In the genomic region with DNA sequence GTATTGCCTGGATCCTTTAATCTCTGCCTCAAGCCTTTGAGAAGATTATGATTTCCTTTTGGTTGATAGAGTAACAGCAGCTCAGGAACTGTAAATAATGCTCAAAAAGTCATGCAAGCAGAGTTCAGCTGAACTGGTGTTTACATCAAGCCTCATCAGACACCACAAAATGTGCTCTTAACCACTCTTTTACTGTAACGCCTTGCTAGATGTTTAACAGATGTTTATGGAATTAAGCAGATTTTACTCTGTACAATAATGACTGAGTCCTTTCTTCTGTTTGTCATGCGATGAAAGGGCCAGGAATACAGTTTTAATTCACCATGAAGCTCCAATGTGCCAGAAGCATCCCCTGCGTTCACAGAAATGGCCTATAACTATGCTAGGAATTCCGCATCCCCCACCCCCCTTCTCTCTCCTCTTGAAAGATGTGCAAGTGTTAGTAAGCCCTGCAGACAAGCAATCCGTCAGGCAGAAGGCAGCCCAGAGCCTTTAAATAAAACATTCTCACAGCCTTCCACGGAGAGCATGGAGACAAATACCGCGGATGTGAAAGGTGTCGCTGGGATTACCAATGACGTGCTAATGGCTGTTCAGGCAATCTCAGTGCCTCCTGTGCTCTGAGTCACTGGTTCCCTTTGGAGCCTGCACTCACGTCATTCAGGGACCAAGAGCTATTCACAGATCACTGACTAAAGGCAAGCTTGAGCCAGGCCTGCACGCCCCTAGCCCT, we compare ENCODE assay signal across 8 mouse cellular contexts.
DNase-seq lines count a peak whose midpoint lies in the region; ATAC-seq and TF ChIP-seq lines count a peak whose summit lies in the region.

No protein-coding gene starts in this region.

- no peaks in the 10 kb centered on the region for H3K9me3 ChIP-seq in liver, postnatal 0 days (ENCODE audit: low read length)
- H3K9me3 ChIP-seq in embryonic facial prominence, embryonic 12.5 days: no peaks in the 10 kb centered on the region
- no peaks in the 10 kb centered on the region for H3K9me3 ChIP-seq in hindbrain, embryonic 10.5 days

- H3K9ac ChIP-seq in liver, postnatal 0 days (replicated peaks): no peak overlapping the region
- no peak overlapping the region for H3K9ac ChIP-seq in embryonic facial prominence, embryonic 12.5 days

- no peak overlapping the region for H3ac ChIP-seq in myocyte (ENCODE audit: control insufficient read depth, insufficient read length)

- H3K4me1 ChIP-seq in liver, postnatal 0 days (ENCODE audit: insufficient read depth): no peaks in the 10 kb centered on the region
- H3K4me1 ChIP-seq in embryonic facial prominence, embryonic 12.5 days: peaks cover 14% of the 10 kb centered on the region
- peaks cover 33% of the 10 kb centered on the region for H3K4me1 ChIP-seq in hindbrain, embryonic 10.5 days (replicated peaks)

- H3K79me2 ChIP-seq in myocyte (ENCODE audit: control insufficient read depth, insufficient read depth): no peaks in the 10 kb centered on the region

- H3K27me3 ChIP-seq in liver, postnatal 0 days (ENCODE audit: insufficient read depth, low read length): no peaks in the 10 kb centered on the region
- H3K27me3 ChIP-seq in embryonic facial prominence, embryonic 12.5 days: no peaks in the 10 kb centered on the region
- no peaks in the 10 kb centered on the region for H3K27me3 ChIP-seq in hindbrain, embryonic 10.5 days (ENCODE audit: insufficient read depth, poor library complexity, severe bottlenecking)
- H3K27me3 ChIP-seq in myocyte (ENCODE audit: control insufficient read depth, insufficient read depth, insufficient read length): no peaks in the 10 kb centered on the region

- no peak for TF ChIP-seq EP300 in liver, postnatal 0 days (IDR thresholded peaks at IDR 0.05; ENCODE audit: low read depth)

- no peaks in the 10 kb centered on the region for H3K36me3 ChIP-seq in liver, postnatal 0 days (replicated peaks; ENCODE audit: insufficient read depth, low read length)
- no peaks in the 10 kb centered on the region for H3K36me3 ChIP-seq in embryonic facial prominence, embryonic 12.5 days
- no peaks in the 10 kb centered on the region for H3K36me3 ChIP-seq in hindbrain, embryonic 10.5 days
- no peaks in the 10 kb centered on the region for H3K36me3 ChIP-seq in myocyte (ENCODE audit: control insufficient read depth, insufficient read depth)

- no peak overlapping the region for H3K4me2 ChIP-seq in liver, postnatal 0 days (ENCODE audit: low read depth, low read length)
- H3K4me2 ChIP-seq in embryonic facial prominence, embryonic 12.5 days (replicated peaks): peak overlapping the region; percentile 32
- peak overlapping the region; percentile 28 for H3K4me2 ChIP-seq in myocyte (ENCODE audit: low read depth)

- DNase-seq in liver: peak; percentile 3
- no peak for DNase-seq in liver, postnatal 0 days
- DNase-seq in hindbrain, embryonic 10.5 days (ENCODE audit: low spot score): peak; percentile 73
- DNase-seq in urinary bladder, postnatal 25 days (ENCODE audit: low spot score): no peak
- no peak for DNase-seq in urinary bladder, postnatal 14 days (ENCODE audit: low spot score)
- no peak for DNase-seq in ovary, adult 18-20 months (ENCODE audit: low spot score)

- 23% methylated on average over 12 of the region's 12 CpGs for WGBS in liver, postnatal 0 days (ENCODE audit: insufficient replicate concordance)
- WGBS in embryonic facial prominence, embryonic 12.5 days: 4% methylated on average over 12 of the region's 12 CpGs
- WGBS in hindbrain, embryonic 10.5 days: 5% methylated on average over 12 of the region's 12 CpGs

- no peak for TF ChIP-seq CTCF in liver, postnatal 0 days (IDR thresholded peaks at IDR 0.05; ENCODE audit: low read depth)

- no peak overlapping the region for H3K4me3 ChIP-seq in liver, postnatal 0 days (ENCODE audit: low read depth, low read length)
- no peak overlapping the region for H3K4me3 ChIP-seq in embryonic facial prominence, embryonic 12.5 days
- H3K4me3 ChIP-seq in hindbrain, embryonic 10.5 days: peak overlapping the region; percentile 39
- no peak overlapping the region for H3K4me3 ChIP-seq in myocyte

- no peak overlapping the region for H3K27ac ChIP-seq in liver, postnatal 0 days (ENCODE audit: low read depth)
- 0 out of 2 replicates have a peak overlapping the region, but pooled peaks have one; percentile 11 for H3K27ac ChIP-seq in embryonic facial prominence, embryonic 12.5 days
- H3K27ac ChIP-seq in hindbrain, embryonic 10.5 days: peak overlapping the region; percentile 87

- no peak for ATAC-seq in liver, postnatal 0 days
- ATAC-seq in embryonic facial prominence, embryonic 12.5 days (ENCODE audit: insufficient number of reproducible peaks, insufficient read depth, low FRiP score, low TSS enrichment): peak; percentile 80

- TF ChIP-seq POLR2A in myocyte (IDR thresholded peaks at IDR 0.05; ENCODE audit: insufficient read length, low read depth): no peak

TF ChIP-seq in myocyte, 11 proteins besides CTCF, POLR2A, EP300 and RAD21:
- TF ChIP-seq MYOD1 (IDR thresholded peaks at IDR 0.05; ENCODE audit: control insufficient read depth in 1 of 3, insufficient read length in 2 of 3, low read depth in 2 of 3): no peak
- TF ChIP-seq POLR2AphosphoS2 (IDR thresholded peaks at IDR 0.05; ENCODE audit: insufficient read length, low read depth): no peak
- TF ChIP-seq CEBPB (IDR thresholded peaks at IDR 0.05; ENCODE audit: insufficient read depth, poor library complexity, severe bottlenecking): no peak
- TF ChIP-seq TCF12 (IDR thresholded peaks at IDR 0.05; ENCODE audit: insufficient read depth, poor library complexity, severe bottlenecking): no peak
- no peak for TF ChIP-seq SRF (IDR thresholded peaks at IDR 0.05; ENCODE audit: control insufficient read depth, insufficient read length, low read depth)
- no peak for TF ChIP-seq MAX (IDR thresholded peaks at IDR 0.05; ENCODE audit: low read depth)
- TF ChIP-seq E2F4 (IDR thresholded peaks at IDR 0.05; ENCODE audit: insufficient read depth): no peak
- TF ChIP-seq USF1 (IDR thresholded peaks at IDR 0.05; ENCODE audit: low read depth): no peak
- TF ChIP-seq REST (IDR thresholded peaks at IDR 0.05; ENCODE audit: insufficient read depth, insufficient read length): no peak
- TF ChIP-seq TCF3 (IDR thresholded peaks at IDR 0.05; ENCODE audit: insufficient read length, low read depth): no peak
- no peak for TF ChIP-seq MYOG (IDR thresholded peaks at IDR 0.05; ENCODE audit: control insufficient read depth in 1 of 3, insufficient read depth in 1 of 3, insufficient read length in 2 of 3, low read depth in 2 of 3)

Comparison
In these comparisons a context has a peak if more than half of its experiments do, and no peak if none do; other contexts are left out.
1. DNase-seq: peak in liver (single experiment) and hindbrain, embryonic 10.5 days (single experiment); none in liver, postnatal 0 days (single experiment), urinary bladder, postnatal 25 days (single experiment), urinary bladder, postnatal 14 days (single experiment) and ovary, adult 18-20 months (single experiment).